Mouse (Mus musculus) forebrain, embryonic 15.5 days (tissue): ENCODE results near the gene Vmn2r53. TPM values are rescaled to one million over a fixed set of nuclear protein-coding genes. Genes with fewer than 3 reads are reported as not detected.
"Not testable (repeated sequence)": the region's sequence is repeated elsewhere in the genome, so short reads cannot be mapped to it uniquely, and the experiment has no call there.

Source experiments
- ATAC-seq: fragments of 200-750 bp; cut with Nextera tagmentation; replicated peaks from 2 replicates; pipeline ENCODE4 v1.8.0; 2017; ENCODE audit warnings: mild to moderate bottlenecking, moderate TSS enrichment, moderate library complexity
- H3K27ac ChIP-seq: fragments of 300-500 bp; sonication (generic); replicated peaks from 2 replicates; pipeline ENCODE4 v1.5.1; 2015; ENCODE audit warnings: mild to moderate bottlenecking, inconsistent platforms
- H3K27me3 ChIP-seq: fragments of 300-500 bp; sonication (generic); 2 replicates; pipeline ENCODE4 v1.6.1; 2015; ENCODE audit warnings: inconsistent platforms
- H3K36me3 ChIP-seq: fragments of 300-500 bp; sonication (generic); 2 replicates; pipeline ENCODE4 v1.6.1; 2015; ENCODE audit warnings: mild to moderate bottlenecking, inconsistent platforms
- H3K4me1 ChIP-seq: fragments of 300-500 bp; sonication (generic); 2 replicates; pipeline ENCODE4 v1.6.1; 2015; ENCODE audit warnings: inconsistent platforms
- H3K4me2 ChIP-seq: fragments of 300-500 bp; sonication (generic); replicated peaks from 2 replicates; pipeline ENCODE4 v1.6.1; 2015; ENCODE audit warnings: mild to moderate bottlenecking, inconsistent platforms
- H3K4me3 ChIP-seq: fragments of 300-500 bp; sonication (generic); 2 replicates; pipeline ENCODE4 v1.5.1; 2015; ENCODE audit warnings: mild to moderate bottlenecking, inconsistent platforms
- H3K9ac ChIP-seq: fragments of 300-500 bp; sonication (generic); replicated peaks from 2 replicates; pipeline ENCODE4 v1.6.1; 2015; ENCODE audit warnings: mild to moderate bottlenecking, inconsistent platforms
- H3K9me3 ChIP-seq: fragments of 300-500 bp; sonication (generic); 2 replicates; pipeline ENCODE4 v1.6.1; 2016; ENCODE audit warnings: inconsistent platforms
- WGBS: fragments of 180-500 bp; shearing (Covaris S2); methylation state at CpG from one replicate; pipeline ENCODE4 v1.1.7; 2015; ENCODE audit warnings: mixed read lengths; 5-methylcytosine and 5-hydroxymethylcytosine counted together
- polyA plus RNA-seq: library from polyadenylated mRNA; unstranded; fragments of >200 nt; fragmentation: Nextera tagmentation; extraction: Ambion mirVana; gene quantifications from 2 replicates; pipeline ENCODE4 v1.2.1, GENCODE M21; 2015

Vmn2r53 gene
- polyA plus RNA-seq: 0.01 TPM in 1 of 2 replicates, not detected in the other

- Histone ChIP-seq H3K36me3 (no peaks in the 10 kb centered on the region), H3K9ac (no peak within 1 kb of the TSS), H3K9me3 (peaks cover 17% of the 10 kb centered on the region; the same call in 1 of the 2 replicates), H3K27me3 (no peaks in the 10 kb centered on the region), H3K4me3 (no peak within 1 kb of the TSS), H3K4me1 (no peaks in the 10 kb centered on the region), H3K4me2 (no peak within 1 kb of the TSS), H3K27ac (no peak within 1 kb of the TSS)
- ATAC-seq: no peak
Measured at GRCm38 (mm10) chr7:12608688-12609087, at the start of gene Vmn2r53. Gene Vmn2r53, minus strand, starts transcription at chr7:12608788.

GRCm38 (mm10) chr7:12640219-12640618 lies 31.6 kb upstream of the Vmn2r53 start, which contains the start of gene Vmn2r54:
Gene Vmn2r54, minus strand, starts transcription at chr7:12640319.
- H3K4me2 ChIP-seq, ATAC-seq, H3K27ac ChIP-seq, H3K4me1 ChIP-seq, H3K9me3 ChIP-seq, H3K36me3 ChIP-seq, H3K4me3 ChIP-seq, H3K27me3 ChIP-seq, H3K9ac ChIP-seq: not testable (repeated sequence)
- 79% methylated on average over 3 of the region's 4 CpGs for WGBS

Other genes starting within 250 kb of the Vmn2r53 start
- not detected in 2 replicates for gene Vmn1r84, start 239.5 kb downstream of the Vmn2r53 start, polyA plus RNA-seq
- gene Zfp551, start 186.0 kb downstream of the Vmn2r53 start, polyA plus RNA-seq: 9.5 and 10.1 TPM in 2 replicates
- 49.2 and 52.5 TPM in 2 replicates for gene Zfp606, start 130.5 kb downstream of the Vmn2r53 start, polyA plus RNA-seq
- gene 2900092C05Rik, start 96.3 kb downstream of the Vmn2r53 start, polyA plus RNA-seq: not detected in 2 replicates
- gene Vmn2r54, start 31.5 kb upstream of the Vmn2r53 start, polyA plus RNA-seq: not detected in 2 replicates
- not detected in 2 replicates for gene Vmn2r55, start 76.2 kb upstream of the Vmn2r53 start, polyA plus RNA-seq
- 0.03 TPM in 1 of 2 replicates, not detected in the other for gene Vmn2r56, start 126.2 kb upstream of the Vmn2r53 start, polyA plus RNA-seq
- 21.3 and 22.7 TPM in 2 replicates for gene Zscan18, start 194.8 kb upstream of the Vmn2r53 start, polyA plus RNA-seq
- 28.9 and 30.2 TPM in 2 replicates for gene Zfp329, start 210.1 kb upstream of the Vmn2r53 start, polyA plus RNA-seq
- gene Zfp110, start 226.0 kb upstream of the Vmn2r53 start, polyA plus RNA-seq: 40.2 and 44.1 TPM in 2 replicates